Mouse (Mus musculus): Measurements from ENCODE around the gene Fam169a.
"Not testable (repeated sequence)": the region's sequence is repeated elsewhere in the genome, so short reads cannot be mapped to it uniquely, and the experiment has no call there.

DNA sequence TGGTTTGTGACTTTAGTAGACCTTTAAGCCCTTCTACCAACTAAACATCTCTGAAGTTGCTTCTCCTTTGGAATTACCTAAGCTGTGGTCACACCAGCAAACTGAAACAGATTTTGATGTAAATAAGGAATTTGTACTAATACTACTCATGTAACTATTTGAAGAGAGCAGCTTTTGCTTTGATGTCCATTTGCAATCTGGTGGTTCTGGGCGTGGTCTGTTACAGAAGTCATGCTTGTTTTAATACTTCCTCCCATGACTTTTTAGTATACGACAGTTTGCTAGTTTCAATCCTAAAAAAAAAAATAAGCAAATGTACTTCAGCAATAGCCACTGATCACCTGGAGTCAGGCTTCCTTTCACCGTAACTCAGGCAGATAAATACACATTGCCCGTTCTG lies 62.6 kb downstream of the Fam169a start:
- not testable (repeated sequence) for TF ChIP-seq POLR2A (IDR thresholded peaks at IDR 0.05; ENCODE audit: borderline replicate concordance, extremely low read depth, low read depth, low read length); CTCF (IDR thresholded peaks at IDR 0.05; ENCODE audit: insufficient read depth, low read length)

Data from lung, adult 2 months (tissue).